Mouse (Mus musculus) fibroblast of lung, adult 2 months (primary cell): ENCODE results near the gene Hdgfl1.
A peak's percentile ranks its signal among the peaks of the same experiment; 100 is the strongest.

ENCODE experiments used
- DNase-seq: peaks from one replicate; pipeline ENCODE4 v3.0.0-alpha.2; 2011; ENCODE audit warnings: low read depth

Gene Hdgfl1

GRCm38 (mm10) chr13:26769955-26770354 is at the start of gene Hdgfl1:
Gene Hdgfl1 (minus strand): TSS chr13:26770165.
- no peak for DNase-seq

GRCm38 (mm10) chr13:26795460-26795859 is 25.5 kb upstream of the Hdgfl1 start:
- no peak for DNase-seq

GRCm38 (mm10) chr13:26769424-26769823 is 541 bp downstream of the Hdgfl1 start:
- no peak for DNase-seq

- DNase-seq: no peak
These were observed 7.8 kb downstream of the Hdgfl1 start for GRCm38 (mm10) chr13:26761966-26762803.

- DNase-seq: no peak
These were observed 17.1 kb downstream of the Hdgfl1 start for GRCm38 (mm10) chr13:26752863-26753262.

GRCm38 (mm10) chr13:26752414-26752813 is 17.6 kb downstream of the Hdgfl1 start:
- no peak for DNase-seq

GRCm38 (mm10) chr13:26745760-26746457 is 24.1 kb downstream of the Hdgfl1 start:
- DNase-seq: no peak

GRCm38 (mm10) chr13:26745059-26745759 is 24.8 kb downstream of the Hdgfl1 start:
- DNase-seq: no peak

GRCm38 (mm10) chr13:26744068-26744467 is 25.9 kb downstream of the Hdgfl1 start:
- peak; percentile 31 for DNase-seq

GRCm38 (mm10) chr13:26734981-26735380 is 35.0 kb downstream of the Hdgfl1 start:
- peak; percentile 60 for DNase-seq

- DNase-seq: no peak
These were observed 45.7 kb downstream of the Hdgfl1 start for GRCm38 (mm10) chr13:26724250-26724649.

GRCm38 (mm10) chr13:26721333-26721732 is 48.6 kb downstream of the Hdgfl1 start:
- DNase-seq: no peak

- no peak for DNase-seq
These were observed 49.0 kb downstream of the Hdgfl1 start for GRCm38 (mm10) chr13:26720917-26721316.

- no peak for DNase-seq
These were observed 50.7 kb downstream of the Hdgfl1 start for GRCm38 (mm10) chr13:26719146-26719715.
